Mouse (Mus musculus) neural tube, embryonic 15.5 days (tissue): ENCODE results near the gene Pum1. TPM values are rescaled to one million over a fixed set of nuclear protein-coding genes. Genes with fewer than 3 reads are reported as not detected.
A peak's percentile ranks its signal among the peaks of the same experiment; 100 is the strongest.

Experiments
- ATAC-seq: fragments of 200-750 bp; cut with Nextera tagmentation; 2 replicates; pipeline ENCODE4 v1.8.0; 2017; ENCODE audit warnings: mild to moderate bottlenecking, moderate TSS enrichment, moderate library complexity; ENCODE audit not compliant: low FRiP score
- H3K27ac ChIP-seq: fragments of 300-500 bp; sonication (generic); replicated peaks from 2 replicates; pipeline ENCODE4 v1.5.1; 2015; ENCODE audit warnings: mild to moderate bottlenecking, inconsistent platforms
- H3K27me3 ChIP-seq: fragments of 300-500 bp; sonication (generic); replicated peaks from 2 replicates; pipeline ENCODE4 v1.6.1; 2015; ENCODE audit warnings: inconsistent platforms
- H3K36me3 ChIP-seq: fragments of 300-500 bp; sonication (generic); 2 replicates; pipeline ENCODE4 v1.6.1; 2015; ENCODE audit warnings: inconsistent platforms
- H3K4me1 ChIP-seq: fragments of 300-500 bp; sonication (generic); 2 replicates; pipeline ENCODE4 v1.6.1; 2015; ENCODE audit warnings: inconsistent platforms
- H3K4me2 ChIP-seq: fragments of 300-500 bp; sonication (generic); 2 replicates; pipeline ENCODE4 v1.6.1; 2015; ENCODE audit warnings: inconsistent platforms, mild to moderate bottlenecking, moderate library complexity
- H3K4me3 ChIP-seq: fragments of 300-500 bp; sonication (generic); replicated peaks from 2 replicates; pipeline ENCODE4 v1.5.1; 2015; ENCODE audit warnings: mild to moderate bottlenecking, inconsistent platforms
- H3K9ac ChIP-seq: fragments of 300-500 bp; sonication (generic); replicated peaks from 2 replicates; pipeline ENCODE4 v1.6.1; 2015; ENCODE audit warnings: mild to moderate bottlenecking, inconsistent platforms
- H3K9me3 ChIP-seq: fragments of 300-500 bp; sonication (generic); replicated peaks from 2 replicates; pipeline ENCODE4 v1.6.1; 2016; ENCODE audit warnings: inconsistent platforms
- WGBS: fragments of 180-500 bp; shearing (Covaris S2); methylation state at CpG from one replicate; pipeline ENCODE4 v1.1.7; 2015; ENCODE audit warnings: mixed read lengths; 5-methylcytosine and 5-hydroxymethylcytosine counted together
- polyA plus RNA-seq: library from polyadenylated mRNA; unstranded; fragments of >200 nt; fragmentation: Nextera tagmentation; extraction: Ambion mirVana; gene quantifications from 2 replicates; pipeline ENCODE4 v1.2.1, GENCODE M21; 2015

Pum1 gene
- polyA plus RNA-seq, 1 experiment from 2014 or later = 75.8 TPM

GRCm38 (mm10) chr4:130706215-130707000 is 43.3 kb downstream of the Pum1 start:
- Histone ChIP-seq H3K36me3 (peaks cover 16% of the 10 kb centered on the region; the same call in 1 of the 2 replicates), H3K27ac (no peak overlapping the region), H3K4me1 (peaks cover 23% of the 10 kb centered on the region), H3K4me2 (no peak overlapping the region), H3K4me3 (no peak overlapping the region), H3K9me3 (no peaks in the 10 kb centered on the region), H3K9ac (no peak overlapping the region), H3K27me3 (no peaks in the 10 kb centered on the region)
- WGBS = 77% methylated on average over 3 of the region's 3 CpGs
- ATAC-seq = no peak

- Histone ChIP-seq H3K4me1 (peaks cover 50% of the 10 kb centered on the region), H3K4me3 (no peak overlapping the region), H3K27ac (no peak overlapping the region), H3K36me3 (0 out of 2 replicates have a peak, but pooled peaks cover 3% of the 10 kb centered on the region), H3K9me3 (no peaks in the 10 kb centered on the region), H3K4me2 (no peak overlapping the region), H3K9ac (no peak overlapping the region), H3K27me3 (no peaks in the 10 kb centered on the region)
- WGBS = 50% methylated on average over 5 of the region's 5 CpGs
- 0 out of 2 replicates have a peak, but pooled peaks have one; percentile 17 for ATAC-seq
These were observed 48.3 kb downstream of the Pum1 start for GRCm38 (mm10) chr4:130711353-130711848.

GRCm38 (mm10) chr4:130712341-130712740 is 49.2 kb downstream of the Pum1 start:
- Histone ChIP-seq H3K27ac (no peak overlapping the region), H3K4me1 (peaks cover 54% of the 10 kb centered on the region), H3K36me3 (0 out of 2 replicates have a peak, but pooled peaks cover 3% of the 10 kb centered on the region), H3K9ac (no peak overlapping the region), H3K27me3 (no peaks in the 10 kb centered on the region), H3K9me3 (no peaks in the 10 kb centered on the region), H3K4me3 (no peak overlapping the region), H3K4me2 (no peak overlapping the region)
- WGBS = 80% methylated on average over 3 of the region's 3 CpGs
- ATAC-seq = no peak

- 86% methylated on average over 5 of the region's 5 CpGs for WGBS
- H3K36me3 ChIP-seq = 0 out of 2 replicates have a peak, but pooled peaks cover 3% of the 10 kb centered on the region
- no peak overlapping the region for H3K4me3 ChIP-seq
- H3K27ac ChIP-seq = no peak overlapping the region
- ATAC-seq = no peak
- H3K4me2 ChIP-seq = no peak overlapping the region
- H3K9me3 ChIP-seq = no peaks in the 10 kb centered on the region
- H3K27me3 ChIP-seq = no peaks in the 10 kb centered on the region
- no peak overlapping the region for H3K9ac ChIP-seq
- H3K4me1 ChIP-seq = peaks cover 58% of the 10 kb centered on the region
These were observed 50.3 kb downstream of the Pum1 start for GRCm38 (mm10) chr4:130713430-130713829.

- H3K27ac ChIP-seq = no peak overlapping the region
- H3K4me3 ChIP-seq = no peak overlapping the region
- peaks cover 60% of the 10 kb centered on the region for H3K4me1 ChIP-seq
- no peak overlapping the region for H3K4me2 ChIP-seq
- no peaks in the 10 kb centered on the region for H3K9me3 ChIP-seq
- H3K9ac ChIP-seq = no peak overlapping the region
- H3K27me3 ChIP-seq = no peaks in the 10 kb centered on the region
- no peaks in the 10 kb centered on the region for H3K36me3 ChIP-seq
- no peak for ATAC-seq
These were observed 52.0 kb downstream of the Pum1 start for GRCm38 (mm10) chr4:130715126-130715525.

GRCm38 (mm10) chr4:130715623-130716022 is 52.5 kb downstream of the Pum1 start:
- Histone ChIP-seq H3K4me1 (peaks cover 62% of the 10 kb centered on the region), H3K9ac (no peak overlapping the region), H3K36me3 (no peaks in the 10 kb centered on the region), H3K27me3 (no peaks in the 10 kb centered on the region), H3K27ac (no peak overlapping the region), H3K4me2 (no peak overlapping the region), H3K9me3 (no peaks in the 10 kb centered on the region), H3K4me3 (no peak overlapping the region)
- no peak for ATAC-seq

- H3K4me2 ChIP-seq = no peak overlapping the region
- H3K27ac ChIP-seq = no peak overlapping the region
- no peaks in the 10 kb centered on the region for H3K36me3 ChIP-seq
- peaks cover 66% of the 10 kb centered on the region for H3K4me1 ChIP-seq
- 45% methylated on average over 4 of the region's 4 CpGs for WGBS
- H3K27me3 ChIP-seq = no peaks in the 10 kb centered on the region
- no peak for ATAC-seq
- no peak overlapping the region for H3K4me3 ChIP-seq
- no peaks in the 10 kb centered on the region for H3K9me3 ChIP-seq
- no peak overlapping the region for H3K9ac ChIP-seq
These were observed 56.2 kb downstream of the Pum1 start for GRCm38 (mm10) chr4:130719348-130719747.

GRCm38 (mm10) chr4:130722607-130723006 is 59.5 kb downstream of the Pum1 start:
- Histone ChIP-seq H3K9ac (no peak overlapping the region), H3K4me3 (no peak overlapping the region), H3K4me1 (peaks cover 68% of the 10 kb centered on the region), H3K27ac (0 out of 2 replicates have a peak overlapping the region, but pooled peaks have one; percentile 18), H3K36me3 (no peaks in the 10 kb centered on the region), H3K9me3 (no peaks in the 10 kb centered on the region), H3K4me2 (no peak overlapping the region), H3K27me3 (no peaks in the 10 kb centered on the region)
- ATAC-seq = no peak
- WGBS = 38% methylated on average over 1 of the region's 1 CpGs

GRCm38 (mm10) chr4:130726118-130726517 is 63.0 kb downstream of the Pum1 start:
- ATAC-seq = no peak
- H3K27ac ChIP-seq = peak overlapping the region; percentile 46; the same call in 1 of the 2 replicates
- no peaks in the 10 kb centered on the region for H3K9me3 ChIP-seq
- WGBS = 35% methylated on average over 3 of the region's 3 CpGs
- peaks cover 6% of the 10 kb centered on the region; the same call in 1 of the 2 replicates for H3K36me3 ChIP-seq
- H3K4me1 ChIP-seq = peaks cover 47% of the 10 kb centered on the region
- H3K27me3 ChIP-seq = no peaks in the 10 kb centered on the region
- no peak overlapping the region for H3K4me2 ChIP-seq
- H3K9ac ChIP-seq = no peak overlapping the region
- no peak overlapping the region for H3K4me3 ChIP-seq

- ATAC-seq = no peak
- Histone ChIP-seq H3K4me2 (no peak overlapping the region), H3K4me1 (peaks cover 13% of the 10 kb centered on the region), H3K36me3 (peaks cover 8% of the 10 kb centered on the region; the same call in 1 of the 2 replicates), H3K9ac (no peak overlapping the region), H3K27me3 (no peaks in the 10 kb centered on the region), H3K9me3 (no peaks in the 10 kb centered on the region), H3K4me3 (no peak overlapping the region), H3K27ac (no peak overlapping the region)
- WGBS = 70% methylated on average over 4 of the region's 4 CpGs
These were observed 72.8 kb downstream of the Pum1 start for GRCm38 (mm10) chr4:130735957-130736356.

GRCm38 (mm10) chr4:130738527-130738926 is 75.4 kb downstream of the Pum1 start:
- no peak overlapping the region for H3K4me3 ChIP-seq
- no peak overlapping the region for H3K9ac ChIP-seq
- H3K9me3 ChIP-seq = no peaks in the 10 kb centered on the region
- H3K27me3 ChIP-seq = no peaks in the 10 kb centered on the region
- H3K4me2 ChIP-seq = no peak overlapping the region
- H3K36me3 ChIP-seq = peaks cover 8% of the 10 kb centered on the region
- H3K4me1 ChIP-seq = peaks cover 8% of the 10 kb centered on the region
- ATAC-seq = peak; percentile 66; the same call in 1 of the 2 replicates
- WGBS = 56% methylated on average over 2 of the region's 2 CpGs
- H3K27ac ChIP-seq = no peak overlapping the region

GRCm38 (mm10) chr4:130744058-130744457 is 80.9 kb downstream of the Pum1 start:
- Histone ChIP-seq H3K27me3 (no peaks in the 10 kb centered on the region), H3K9ac (no peak overlapping the region), H3K4me1 (peaks cover 13% of the 10 kb centered on the region; the same call in 1 of the 2 replicates), H3K4me3 (no peak overlapping the region), H3K27ac (peak overlapping the region; percentile 29; the same call in 1 of the 2 replicates), H3K4me2 (no peak overlapping the region), H3K9me3 (no peaks in the 10 kb centered on the region), H3K36me3 (peaks cover 43% of the 10 kb centered on the region)
- ATAC-seq = no peak
- 80% methylated on average over 4 of the region's 4 CpGs for WGBS
